In the genomic region with DNA sequence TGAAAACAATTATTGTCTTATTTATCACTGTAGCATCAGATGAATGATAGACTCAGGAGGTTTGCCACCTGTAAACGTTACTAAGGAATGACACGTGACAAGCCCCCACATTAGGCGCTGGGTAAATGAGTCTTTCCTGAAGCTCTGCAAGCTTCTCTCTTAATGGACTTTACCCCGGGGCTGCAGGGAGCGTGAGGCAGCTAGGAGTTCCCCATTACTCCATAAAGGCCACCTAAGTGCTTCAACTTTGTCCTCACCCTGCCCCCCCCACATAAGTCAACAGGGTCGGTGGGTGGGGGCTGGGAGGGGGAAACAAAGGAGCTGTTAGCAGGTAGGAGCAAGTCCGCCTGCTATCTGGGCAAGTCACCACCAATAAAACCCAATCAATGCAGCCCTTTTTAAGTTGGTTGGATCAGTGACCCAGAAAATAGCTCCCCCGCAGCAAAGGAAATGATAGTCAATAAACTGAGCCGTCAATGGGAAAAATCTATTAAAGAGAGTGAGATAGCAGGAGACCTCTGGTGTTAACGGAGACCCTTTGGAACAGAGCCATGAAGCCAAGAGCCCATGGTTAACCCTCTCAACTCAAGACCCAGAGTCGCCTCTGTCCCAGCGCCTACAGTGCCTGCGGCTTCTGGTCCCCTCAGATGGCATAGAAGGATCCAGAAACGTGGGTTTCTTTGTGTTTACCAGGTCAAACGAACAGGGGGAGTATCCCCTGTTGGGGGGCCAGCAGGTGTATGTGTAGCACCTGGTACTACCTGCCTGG, we compare ENCODE assay signal across 15 mouse cellular contexts.
"Had no signal": no experiment of that assay in that cellular context is flagged by ENCODE, and none has a peak within 500 bp of the region (broad histone marks: within the 10 kb centered on the region; RNA-seq: fewer than 3 reads in every experiment).

No protein-coding gene starts in this region.

- H3K4me2 ChIP-seq: liver, embryonic 11.5 days; liver, embryonic 15.5 days; midbrain, embryonic 13.5 days; neural tube, embryonic 15.5 days had no signal

- H3K4me1 ChIP-seq: liver, embryonic 15.5 days had no signal

- H3K4me3 ChIP-seq: limb, embryonic 10.5 days; liver, embryonic 15.5 days; midbrain, embryonic 13.5 days; myocyte; neural tube, embryonic 15.5 days had no signal

- H3K9ac ChIP-seq: liver, embryonic 15.5 days; midbrain, embryonic 13.5 days; neural tube, embryonic 15.5 days had no signal

- DNase-seq: kidney, adult 2 months; kidney, postnatal 10 days; lung, adult 2 months; lung, postnatal 36 days; right cerebral cortex, postnatal 4 days; spleen, adult 18-20 months; thymus, adult 18-20 months; thymus, postnatal 25 days had no signal

- H3K9me3 ChIP-seq: limb, embryonic 10.5 days; liver, embryonic 15.5 days; midbrain, embryonic 13.5 days; neural tube, embryonic 15.5 days had no signal

- H3K36me3 ChIP-seq: limb, embryonic 10.5 days; liver, embryonic 15.5 days; midbrain, embryonic 13.5 days; neural tube, embryonic 15.5 days had no signal

- H3K27ac ChIP-seq: limb, embryonic 10.5 days; liver, embryonic 15.5 days; midbrain, embryonic 13.5 days; neural tube, embryonic 15.5 days had no signal

- ATAC-seq: lung, postnatal 0 days; midbrain, embryonic 13.5 days had no signal
